Mouse (Mus musculus) heart, postnatal 0 days (tissue): ENCODE measurements around the gene Nelfe. TPM values are rescaled to one million over a fixed set of nuclear protein-coding genes. Genes with fewer than 3 reads are reported as not detected.
"Not testable (repeated sequence)": the region's sequence is repeated elsewhere in the genome, so short reads cannot be mapped to it uniquely, and the experiment has no call there.

Source experiments
- ATAC-seq: fragments of 200-750 bp; cut with Nextera tagmentation; 2 replicates; pipeline ENCODE4 v1.8.0; 2017; ENCODE audit warnings: low read depth, moderate number of reproducible peaks, moderate library complexity; ENCODE audit not compliant: insufficient read depth
- DNase-seq: peaks from one replicate; pipeline ENCODE4 v3.0.0-alpha.2; 2016; ENCODE audit warnings: low spot score
- H3K27ac ChIP-seq: fragments of 300-500 bp; sonication (generic); 2 replicates; pipeline ENCODE4 v1.5.1; 2014; ENCODE audit warnings: low read depth, mild to moderate bottlenecking
- H3K27me3 ChIP-seq: fragments of 300-500 bp; sonication (generic); 2 replicates; pipeline ENCODE4 v1.6.1; 2014; ENCODE audit warnings: low read length, mixed read lengths; ENCODE audit not compliant: control insufficient read depth, insufficient read depth
- H3K36me3 ChIP-seq: fragments of 300-500 bp; sonication (generic); replicated peaks from 2 replicates; pipeline ENCODE4 v1.6.1; 2014; ENCODE audit warnings: low read length, mixed read lengths; ENCODE audit not compliant: control insufficient read depth, insufficient read depth
- H3K4me1 ChIP-seq: fragments of 300-500 bp; sonication (generic); 2 replicates; pipeline ENCODE4 v1.6.1; 2014; ENCODE audit warnings: antibody characterized with exemption; ENCODE audit not compliant: control insufficient read depth, insufficient read depth
- H3K4me2 ChIP-seq: fragments of 300-500 bp; sonication (generic); 2 replicates; pipeline ENCODE4 v1.6.1; 2014; ENCODE audit warnings: low read depth, mild to moderate bottlenecking, low read length, moderate library complexity
- H3K4me3 ChIP-seq: fragments of 300-500 bp; sonication (generic); 2 replicates; pipeline ENCODE4 v1.5.1; 2014; ENCODE audit warnings: low read depth, low read length
- H3K9ac ChIP-seq: fragments of 300-500 bp; sonication (generic); replicated peaks from 2 replicates; pipeline ENCODE4 v1.6.1; 2014; ENCODE audit warnings: low read depth, low read length, mixed read lengths
- H3K9me3 ChIP-seq: fragments of 300-500 bp; sonication (generic); replicated peaks from 2 replicates; pipeline ENCODE4 v1.6.1; 2016; ENCODE audit warnings: low read length; ENCODE audit not compliant: control insufficient read depth
- CTCF ChIP-seq: IDR thresholded peaks from 2 replicates; pipeline ENCODE4 v1.5.1; 2016; ENCODE audit warnings: antibody characterized with exemption, control low read depth, low read depth
- EP300 ChIP-seq: IDR thresholded peaks from 2 replicates; pipeline ENCODE4 v1.6.1; 2016; ENCODE audit warnings: antibody characterized with exemption, low read depth
- WGBS: fragments of 180-500 bp; shearing (Covaris S2); extraction: QIAGEN DNeasy Blood & Tissue Kit; methylation state at CpG from one replicate; pipeline ENCODE4 v1.1.7; 2014; 5-methylcytosine and 5-hydroxymethylcytosine counted together
- polyA plus RNA-seq: library from polyadenylated mRNA; unstranded; fragments of >200 nt; fragmentation: Nextera tagmentation; extraction: Ambion mirVana; gene quantifications from 2 replicates; pipeline ENCODE4 v1.2.1, GENCODE M21; 2015
- total RNA-seq: library from RNA; depleted of rRNA; stranded (reverse); fragments of >200 nt; gene quantifications from 2 replicates; pipeline ENCODE4 v1.2.3, GENCODE M21; 2014; ENCODE audit warnings: low replicate concordance

The Nelfe gene
- total and polyA plus RNA-seq, 2 experiments from 2014 or later: 36.3 to 39.8 TPM

DNA sequence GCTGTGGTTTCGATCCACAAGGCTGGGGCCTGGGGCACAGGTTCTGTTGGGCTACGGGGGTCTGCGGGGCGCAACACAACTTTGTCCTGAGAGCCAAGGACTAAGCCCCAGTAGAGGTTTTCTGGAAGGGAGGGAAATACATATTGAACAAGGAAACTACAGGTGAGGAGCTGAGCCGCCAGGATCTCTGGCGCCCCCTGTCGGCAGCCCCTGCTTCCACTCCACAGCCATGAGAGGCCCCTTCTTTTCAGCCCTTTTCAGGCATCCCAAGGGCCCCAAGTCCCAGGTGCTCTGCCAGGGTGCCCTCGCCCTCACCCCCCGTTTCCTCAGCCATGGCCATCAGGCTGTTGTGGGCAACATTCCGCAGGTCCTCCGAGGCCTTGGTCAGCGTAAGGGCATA, 36.4 kb upstream of the Nelfe start:
- not testable (repeated sequence) for H3K9ac ChIP-seq, H3K27ac ChIP-seq, H3K4me1 ChIP-seq, H3K4me3 ChIP-seq, DNase-seq, H3K9me3 ChIP-seq, H3K27me3 ChIP-seq, H3K4me2 ChIP-seq, ATAC-seq, H3K36me3 ChIP-seq
- WGBS: 59% methylated on average over 12 of the region's 12 CpGs
- TF ChIP-seq CTCF: peak; percentile 45

DNA sequence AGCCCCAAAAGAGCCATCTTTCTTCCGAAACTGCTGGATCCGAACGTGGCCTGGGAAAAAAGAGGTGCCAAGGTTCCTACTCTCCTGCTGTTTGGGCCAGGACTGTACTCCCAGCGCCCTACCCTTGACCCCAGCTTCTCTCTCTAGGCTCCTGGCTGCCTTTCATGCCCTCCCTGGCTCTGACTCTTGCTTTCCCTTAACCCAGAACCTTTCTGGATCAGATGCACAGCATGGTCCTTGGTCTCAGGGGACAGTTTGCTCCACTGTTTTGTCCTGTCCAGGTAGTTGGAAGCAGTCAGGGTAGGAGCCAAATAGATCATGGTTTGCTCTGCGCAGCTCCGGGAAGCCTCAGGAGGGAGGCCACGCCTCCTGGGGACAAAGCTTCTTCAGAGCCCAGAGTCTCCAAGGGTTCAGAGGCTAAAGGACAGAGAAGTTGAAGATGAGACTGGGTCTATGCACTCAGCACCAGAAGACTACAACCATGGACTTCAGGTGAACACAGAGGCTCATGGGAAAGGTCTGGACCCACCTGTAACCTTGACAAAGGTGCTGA, 35.3 kb upstream of the Nelfe start:
- no peak for TF ChIP-seq CTCF
- no peak for TF ChIP-seq EP300
- no peak overlapping the region for H3K4me3 ChIP-seq
- no peaks in the 10 kb centered on the region for H3K9me3 ChIP-seq
- H3K27ac ChIP-seq: no peak overlapping the region
- 71% methylated on average over 7 of the region's 7 CpGs for WGBS
- H3K36me3 ChIP-seq: no peaks in the 10 kb centered on the region
- H3K27me3 ChIP-seq: no peaks in the 10 kb centered on the region
- DNase-seq (no peak), ATAC-seq (no peak)
- no peaks in the 10 kb centered on the region for H3K4me1 ChIP-seq
- no peak overlapping the region for H3K9ac ChIP-seq
- H3K4me2 ChIP-seq: no peak overlapping the region

DNA sequence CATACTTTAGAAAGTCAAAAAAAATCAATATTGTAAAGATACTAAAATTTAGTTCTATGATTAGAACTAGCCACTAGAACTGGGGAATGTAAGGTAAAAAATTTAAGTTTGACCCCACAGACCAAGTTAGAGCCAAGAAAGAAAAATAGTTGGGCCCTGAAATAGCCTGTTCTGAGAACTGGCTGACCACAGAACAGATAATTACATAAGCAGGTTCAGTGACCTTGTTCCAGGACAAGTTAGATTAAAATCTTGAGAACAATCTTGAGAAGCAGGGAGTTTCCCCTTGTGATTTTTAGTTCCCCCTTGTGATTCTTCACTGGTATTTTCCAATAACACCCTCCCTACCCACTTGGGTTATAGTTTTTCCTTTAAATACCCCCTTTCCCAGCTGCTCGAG, 19.4 kb upstream of the Nelfe start:
- not testable (repeated sequence) for ATAC-seq, H3K4me1 ChIP-seq, H3K9me3 ChIP-seq, H3K4me3 ChIP-seq, H3K4me2 ChIP-seq, H3K27me3 ChIP-seq, H3K9ac ChIP-seq, H3K27ac ChIP-seq, DNase-seq
- peaks cover 64% of the 10 kb centered on the region for H3K36me3 ChIP-seq
- 88% methylated on average over 1 of the region's 1 CpGs for WGBS

DNA sequence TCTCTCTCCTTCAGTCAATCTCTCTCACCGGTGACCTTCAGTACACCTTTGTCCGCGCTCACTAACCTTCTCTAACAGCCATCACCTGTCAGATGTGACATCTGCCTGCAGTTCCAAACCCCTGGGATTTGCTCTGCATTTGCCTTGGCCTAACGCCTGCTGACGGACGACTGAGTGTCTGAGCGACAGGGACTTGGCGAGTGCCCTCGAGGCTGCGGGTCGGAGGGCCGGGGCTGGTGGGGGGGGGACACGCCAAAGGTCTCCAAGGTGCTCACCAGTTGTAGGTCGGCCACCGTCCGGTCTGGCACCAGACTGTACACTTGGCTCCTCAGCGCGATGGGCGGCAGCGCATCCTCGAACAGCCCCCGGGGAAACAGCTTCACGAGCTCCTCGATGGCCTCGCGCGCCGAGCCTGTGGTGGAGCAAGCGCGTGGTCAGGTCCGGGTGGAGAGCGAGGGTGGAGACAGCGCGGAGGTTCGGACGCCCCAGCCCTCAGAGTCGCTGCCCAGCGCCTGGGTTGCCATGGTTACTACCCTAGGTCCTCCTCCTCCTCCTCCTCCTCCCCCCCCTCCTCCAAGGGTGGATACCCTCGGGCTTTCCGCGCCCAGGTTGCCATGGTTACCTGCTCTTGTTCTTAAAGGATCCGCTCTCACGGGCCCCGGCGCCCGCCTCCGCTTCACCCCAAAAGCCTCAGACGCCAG, 13.9 kb upstream of the Nelfe start:
- H3K9me3 ChIP-seq: no peaks in the 10 kb centered on the region
- H3K4me3 ChIP-seq: peak overlapping the region; percentile 82
- H3K27ac ChIP-seq: peak overlapping the region; percentile 59
- WGBS: 4% methylated on average over 48 of the region's 48 CpGs
- H3K27me3 ChIP-seq: no peaks in the 10 kb centered on the region
- peaks cover 17% of the 10 kb centered on the region for H3K4me1 ChIP-seq
- no peak for TF ChIP-seq EP300
- TF ChIP-seq CTCF: no peak
- no peak for DNase-seq
- peak overlapping the region; percentile 89 for H3K4me2 ChIP-seq
- H3K9ac ChIP-seq: peak overlapping the region; percentile 56
- peaks cover 45% of the 10 kb centered on the region for H3K36me3 ChIP-seq
- ATAC-seq: peak; percentile 60

DNA sequence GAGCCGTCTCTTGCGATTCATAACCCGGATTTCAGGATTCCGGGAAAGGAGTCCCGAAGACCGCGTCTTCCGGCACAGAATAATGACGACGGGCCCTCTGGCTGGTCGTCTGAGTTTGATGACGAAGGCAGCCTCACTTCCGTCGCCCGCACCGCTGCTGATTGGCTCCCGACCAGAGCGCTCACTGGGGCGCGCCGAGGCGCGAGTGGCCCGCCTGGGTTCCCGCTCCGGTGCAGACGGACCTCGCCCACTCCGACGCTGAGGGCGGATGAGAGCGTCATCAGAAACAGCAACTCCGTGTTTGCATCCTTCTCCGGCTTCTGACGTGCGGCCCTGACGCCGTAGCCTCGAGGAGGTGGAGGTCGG, 13.4 kb upstream of the Nelfe start, which contains the start of the genes Stk19 and Dxo:
TSS of gene Stk19 (minus strand) at position 90 of the 366 bp plus-strand sequence.
TSS of gene Dxo (plus strand) at position 164 of the 366 bp plus-strand sequence.
- Histone ChIP-seq H3K27ac (peak within 1 kb of the TSS; percentile 59), H3K9ac (peak within 1 kb of the TSS; percentile 56), H3K4me2 (peak within 1 kb of the TSS; percentile 89), H3K4me3 (peak within 1 kb of the TSS; percentile 82), H3K27me3 (no peaks in the 10 kb centered on the region), H3K9me3 (no peaks in the 10 kb centered on the region), H3K4me1 (peaks cover 17% of the 10 kb centered on the region), H3K36me3 (peaks cover 49% of the 10 kb centered on the region)
- peak; percentile 93 for DNase-seq
- WGBS: under 1% methylated on average over 40 of the region's 40 CpGs
- 0 out of 2 replicates have a peak, but pooled peaks have one; percentile 40 for TF ChIP-seq EP300
- no peak for TF ChIP-seq CTCF
- peak; percentile 94 for ATAC-seq
